Mouse (Mus musculus) midbrain, embryonic 16.5 days (tissue): ENCODE results near the gene Apmap. TPM values are rescaled to one million over a fixed set of nuclear protein-coding genes. Genes with fewer than 3 reads are reported as not detected.
A peak's percentile ranks its signal among the peaks of the same experiment; 100 is the strongest.

Experiments used
- ATAC-seq: fragments of 200-750 bp; cut with Nextera tagmentation; 2 replicates; pipeline ENCODE4 v1.8.0; 2017; ENCODE audit warnings: moderate TSS enrichment
- H3K27ac ChIP-seq: fragments of 300-500 bp; sonication (generic); 2 replicates; pipeline ENCODE4 v1.5.1; 2014; ENCODE audit warnings: mild to moderate bottlenecking, low read length, mixed read lengths
- H3K27me3 ChIP-seq: fragments of 300-500 bp; sonication (generic); 2 replicates; pipeline ENCODE4 v1.6.1; 2014; ENCODE audit warnings: low read depth, low read length, mixed read lengths; ENCODE audit not compliant: control insufficient read depth, insufficient read depth
- H3K36me3 ChIP-seq: fragments of 300-500 bp; sonication (generic); 2 replicates; pipeline ENCODE4 v1.6.1; 2014; ENCODE audit warnings: mild to moderate bottlenecking, low read length, moderate library complexity, mixed read lengths; ENCODE audit not compliant: control insufficient read depth, insufficient read depth
- H3K4me1 ChIP-seq: fragments of 300-500 bp; sonication (generic); 2 replicates; pipeline ENCODE4 v1.6.1; 2014; ENCODE audit warnings: mild to moderate bottlenecking, low read length, mixed read lengths; ENCODE audit not compliant: control insufficient read depth, insufficient read depth
- H3K4me2 ChIP-seq: fragments of 300-500 bp; sonication (generic); 2 replicates; pipeline ENCODE4 v1.6.1; 2014; ENCODE audit warnings: mild to moderate bottlenecking, low read length, mixed read lengths
- H3K4me3 ChIP-seq: fragments of 300-500 bp; sonication (generic); 2 replicates; pipeline ENCODE4 v1.5.1; 2014; ENCODE audit warnings: low read depth, mild to moderate bottlenecking, low read length, moderate library complexity, mixed read lengths
- H3K9ac ChIP-seq: fragments of 300-500 bp; sonication (generic); 2 replicates; pipeline ENCODE4 v1.6.1; 2014; ENCODE audit warnings: low read depth, low read length, mixed read lengths
- H3K9me3 ChIP-seq: fragments of 300-500 bp; sonication (generic); replicated peaks from 2 replicates; pipeline ENCODE4 v1.6.1; 2014; ENCODE audit warnings: mild to moderate bottlenecking, low read length, mixed read lengths; ENCODE audit not compliant: control insufficient read depth, poor library complexity, severe bottlenecking
- WGBS: fragments of 180-500 bp; shearing (Covaris S2); extraction: QIAGEN DNeasy Blood & Tissue Kit; methylation state at CpG from one replicate; pipeline ENCODE4 v1.1.7; 2014; 5-methylcytosine and 5-hydroxymethylcytosine counted together
- polyA plus RNA-seq: library from polyadenylated mRNA; unstranded; fragments of >200 nt; fragmentation: Nextera tagmentation; extraction: Ambion mirVana; gene quantifications from 2 replicates; pipeline ENCODE4 v1.2.1, GENCODE M21; 2015

Apmap gene
- polyA plus RNA-seq, 1 experiment from 2014 or later, result 38.3 TPM

- Histone ChIP-seq H3K9me3 (no peaks in the 10 kb centered on the region), H3K4me3 (no peak overlapping the region), H3K4me2 (no peak overlapping the region), H3K27ac (no peak overlapping the region), H3K4me1 (no peaks in the 10 kb centered on the region), H3K9ac (no peak overlapping the region), H3K36me3 (peaks cover 6% of the 10 kb centered on the region), H3K27me3 (no peaks in the 10 kb centered on the region)
- no peak for ATAC-seq
- 96% methylated on average over 4 of the region's 4 CpGs for WGBS
Observed at GRCm38 (mm10) chr2:150629255-150629654, 20.9 kb upstream of the Apmap start.

DNA sequence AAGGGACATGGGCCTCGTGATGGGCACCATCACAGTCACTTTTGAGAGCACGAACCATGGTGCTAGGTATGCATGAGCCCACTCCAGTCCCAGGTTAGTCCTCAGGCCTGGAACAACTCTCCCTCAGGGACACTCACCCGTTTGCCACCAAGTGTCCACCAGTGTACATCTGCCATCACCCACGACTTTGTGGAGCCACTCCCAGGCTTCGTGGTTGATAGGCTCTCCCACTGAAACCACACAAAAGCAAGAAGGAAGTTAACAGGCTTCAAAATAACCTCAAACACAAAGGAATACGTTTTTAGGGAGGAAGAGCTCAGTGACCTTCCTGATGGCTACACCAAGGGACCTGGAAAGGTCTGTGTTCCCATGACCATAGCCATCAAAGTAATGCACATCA, 18.8 kb upstream of the Apmap start:
- H3K4me3 ChIP-seq, result no peak overlapping the region
- no peak overlapping the region for H3K9ac ChIP-seq
- no peak overlapping the region for H3K4me2 ChIP-seq
- ATAC-seq, result no peak
- H3K9me3 ChIP-seq, result no peaks in the 10 kb centered on the region
- no peak overlapping the region for H3K27ac ChIP-seq
- WGBS, result 73% methylated on average over 6 of the region's 6 CpGs
- no peaks in the 10 kb centered on the region for H3K27me3 ChIP-seq
- H3K36me3 ChIP-seq, result peaks cover 6% of the 10 kb centered on the region
- H3K4me1 ChIP-seq, result no peaks in the 10 kb centered on the region

DNA sequence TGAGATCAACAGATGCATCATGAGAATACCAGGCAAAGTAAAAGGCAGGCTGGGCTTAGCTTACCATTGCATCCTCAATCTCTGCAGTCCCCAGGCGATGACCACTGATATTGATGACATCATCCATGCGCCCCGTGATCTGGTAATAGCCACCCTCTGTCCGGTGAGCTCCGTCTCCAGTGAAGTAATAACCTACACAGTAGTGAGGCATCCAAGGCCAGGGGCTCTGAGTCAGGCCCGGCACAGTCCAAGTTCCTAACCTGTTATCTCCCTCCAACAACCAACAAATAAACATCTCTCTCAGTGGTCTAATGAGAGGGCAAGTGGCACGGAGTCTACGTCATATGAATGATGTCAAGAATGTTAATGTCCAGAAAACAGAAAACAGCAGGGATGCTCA, 16.6 kb upstream of the Apmap start:
- Histone ChIP-seq H3K4me1 (no peaks in the 10 kb centered on the region), H3K9ac (no peak overlapping the region), H3K4me2 (no peak overlapping the region), H3K9me3 (no peaks in the 10 kb centered on the region), H3K36me3 (peaks cover 6% of the 10 kb centered on the region), H3K27me3 (no peaks in the 10 kb centered on the region), H3K4me3 (no peak overlapping the region), H3K27ac (no peak overlapping the region)
- no peak for ATAC-seq
- 97% methylated on average over 8 of the region's 8 CpGs for WGBS

- no peaks in the 10 kb centered on the region for H3K27me3 ChIP-seq
- no peak overlapping the region for H3K4me3 ChIP-seq
- no peaks in the 10 kb centered on the region for H3K4me1 ChIP-seq
- ATAC-seq, result no peak
- H3K27ac ChIP-seq, result no peak overlapping the region
- 91% methylated on average over 3 of the region's 3 CpGs for WGBS
- no peaks in the 10 kb centered on the region for H3K9me3 ChIP-seq
- no peak overlapping the region for H3K4me2 ChIP-seq
- no peak overlapping the region for H3K9ac ChIP-seq
- H3K36me3 ChIP-seq, result peaks cover 6% of the 10 kb centered on the region
Observed at GRCm38 (mm10) chr2:150623957-150624356, 15.6 kb upstream of the Apmap start.

GRCm38 (mm10) chr2:150621698-150622097, 13.3 kb upstream of the Apmap start:
- Histone ChIP-seq H3K4me2 (no peak overlapping the region), H3K9me3 (no peaks in the 10 kb centered on the region), H3K27ac (no peak overlapping the region), H3K27me3 (no peaks in the 10 kb centered on the region), H3K4me3 (no peak overlapping the region), H3K9ac (no peak overlapping the region), H3K36me3 (peaks cover 3% of the 10 kb centered on the region; the same call in 1 of the 2 replicates), H3K4me1 (no peaks in the 10 kb centered on the region)
- WGBS, result 82% methylated on average over 3 of the region's 3 CpGs
- no peak for ATAC-seq

DNA sequence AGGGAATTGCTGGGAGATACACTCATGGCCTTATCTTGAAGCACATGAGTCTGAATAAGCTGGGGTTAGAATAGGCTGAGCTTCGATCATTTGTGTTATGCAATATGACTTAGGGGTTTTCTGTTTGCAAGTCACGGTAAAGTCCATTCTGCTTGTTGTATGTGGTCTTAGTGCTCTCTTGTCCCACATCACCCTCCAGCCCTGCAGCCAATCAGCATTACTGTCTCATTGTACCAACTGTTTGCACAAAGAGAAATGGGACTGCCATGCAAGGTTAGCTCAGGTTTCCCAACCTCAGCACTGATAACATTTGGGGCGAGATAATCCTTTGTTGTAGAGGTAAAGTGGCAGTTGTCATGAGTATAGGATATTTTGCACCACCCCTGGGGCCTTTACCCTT, 1.7 kb upstream of the Apmap start:
- Histone ChIP-seq H3K27ac (no peak overlapping the region), H3K9ac (no peak overlapping the region), H3K36me3 (no peaks in the 10 kb centered on the region), H3K4me3 (no peak overlapping the region), H3K27me3 (no peaks in the 10 kb centered on the region), H3K4me1 (peaks cover 15% of the 10 kb centered on the region), H3K9me3 (no peaks in the 10 kb centered on the region), H3K4me2 (no peak overlapping the region)
- ATAC-seq, result no peak
- 78% methylated on average over 3 of the region's 3 CpGs for WGBS

DNA sequence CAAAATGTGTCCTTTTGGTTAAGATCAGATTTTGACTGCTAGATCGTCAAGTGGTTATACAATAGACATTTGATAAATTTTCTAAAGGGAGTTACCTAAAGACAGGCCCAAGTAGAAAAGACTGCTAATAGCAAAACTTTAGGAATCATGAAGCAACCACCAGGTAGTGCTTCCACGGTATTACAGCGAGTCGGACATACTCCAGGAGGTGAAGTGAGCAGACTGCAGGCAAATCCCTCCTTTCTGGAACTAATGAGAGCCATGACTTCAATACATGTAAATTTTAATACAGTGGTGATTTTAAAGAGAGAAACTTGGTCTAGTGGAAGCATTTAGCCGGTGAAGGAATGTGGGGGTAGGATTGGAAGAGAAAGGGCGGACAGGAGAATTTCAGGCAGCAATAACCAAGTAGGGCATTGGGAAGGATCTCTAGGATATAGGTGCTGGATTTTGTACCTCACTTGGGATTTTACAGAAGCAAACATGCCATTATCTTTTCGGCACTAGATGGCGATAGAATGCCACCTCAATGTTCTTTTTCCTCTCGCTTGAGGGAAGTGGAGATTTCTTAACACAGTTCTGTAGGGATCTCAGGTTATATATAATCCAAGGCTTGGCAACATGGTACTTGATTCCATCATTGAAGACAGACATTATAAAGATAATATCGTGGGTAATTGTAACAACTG, 649 bp upstream of the Apmap start:
- Histone ChIP-seq H3K9me3 (no peaks in the 10 kb centered on the region), H3K4me3 (peak overlapping the region; percentile 90), H3K27me3 (no peaks in the 10 kb centered on the region), H3K9ac (peak overlapping the region; percentile 94), H3K36me3 (no peaks in the 10 kb centered on the region), H3K4me2 (peak overlapping the region; percentile 72), H3K27ac (peak overlapping the region; percentile 69), H3K4me1 (peaks cover 15% of the 10 kb centered on the region)
- under 1% methylated on average over 10 of the region's 10 CpGs for whole genome bisulfite sequencing
- peak; percentile 73 for ATAC-seq

DNA sequence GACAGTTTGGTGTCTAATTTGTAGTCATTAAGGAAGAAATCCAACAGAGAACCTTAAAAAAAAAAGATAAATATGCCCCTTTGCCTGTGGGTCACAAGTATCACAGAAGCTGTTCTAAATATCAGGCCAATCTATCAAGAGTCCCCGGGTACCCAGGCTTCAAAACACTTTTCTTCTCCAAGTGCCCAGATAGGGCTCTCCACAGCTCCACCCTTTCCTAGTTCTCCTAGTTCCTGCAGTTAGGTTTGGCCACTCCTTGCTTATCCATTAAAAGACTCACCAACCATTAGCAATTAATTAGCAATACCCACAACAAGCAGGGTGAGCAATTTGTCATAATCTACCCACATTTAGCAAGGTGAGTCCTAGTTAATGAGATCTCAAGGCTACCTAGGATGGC, 1.3 kb downstream of the Apmap start:
- peaks cover 15% of the 10 kb centered on the region for H3K4me1 ChIP-seq
- WGBS, result 92% methylated on average over 1 of the region's 1 CpGs
- peak overlapping the region; percentile 72 for H3K4me2 ChIP-seq
- no peak overlapping the region for H3K27ac ChIP-seq
- peak overlapping the region; percentile 90; the same call in 1 of the 2 replicates for H3K4me3 ChIP-seq
- H3K9ac ChIP-seq, result 0 out of 2 replicates have a peak overlapping the region, but pooled peaks have one; percentile 94
- ATAC-seq, result no peak
- H3K36me3 ChIP-seq, result no peaks in the 10 kb centered on the region
- no peaks in the 10 kb centered on the region for H3K27me3 ChIP-seq
- no peaks in the 10 kb centered on the region for H3K9me3 ChIP-seq

- no peaks in the 10 kb centered on the region for H3K9me3 ChIP-seq
- no peaks in the 10 kb centered on the region for H3K36me3 ChIP-seq
- ATAC-seq, result no peak
- no peaks in the 10 kb centered on the region for H3K27me3 ChIP-seq
- no peak overlapping the region for H3K9ac ChIP-seq
- no peak overlapping the region for H3K27ac ChIP-seq
- WGBS, result 86% methylated on average over 2 of the region's 2 CpGs
- no peak overlapping the region for H3K4me2 ChIP-seq
- H3K4me1 ChIP-seq, result peaks cover 15% of the 10 kb centered on the region
- H3K4me3 ChIP-seq, result no peak overlapping the region
Observed at GRCm38 (mm10) chr2:150604802-150605201, 3.6 kb downstream of the Apmap start.
